Mouse (Mus musculus): ENCODE measurements at regions not wholly inside any gene's neighbourhood (a gene's known extent, or its start where the extent isn't known, plus 50 kb on each side); places are given as distances from the start of the nearest gene placed in this dataset.

- no peak for DNase-seq (ENCODE audit: low spot score)
Observed at GRCm38 (mm10) chr17:54821059-54821458, 522.2 kb upstream of the Slc5a7 start.

- no peak for DNase-seq (ENCODE audit: low spot score)
Observed at GRCm38 (mm10) chr17:54853631-54854030, 554.8 kb upstream of the Slc5a7 start.

- DNase-seq (ENCODE audit: low spot score) = no peak
Observed at GRCm38 (mm10) chr17:54896198-54896597, 549.0 kb upstream of the St6gal2 start.

- DNase-seq (ENCODE audit: low spot score) = peak; percentile 19
Observed at GRCm38 (mm10) chr17:54929181-54929715, 515.9 kb upstream of the St6gal2 start.

- no peak for DNase-seq (ENCODE audit: low spot score)
Observed at GRCm38 (mm10) chr17:54943380-54944047, 501.7 kb upstream of the St6gal2 start.

GRCm38 (mm10) chr17:54944288-54944931, 500.8 kb upstream of the St6gal2 start:
- no peak for DNase-seq (ENCODE audit: low spot score)

Measured in urinary bladder, postnatal 14 days (tissue).